Mouse (Mus musculus) retina, adult 2 months (tissue): ENCODE data around the gene Pfkfb4.

ENCODE experiments used
- DNase-seq: peaks from one replicate; pipeline ENCODE4 v3.0.0-alpha.2; 2012; ENCODE audit warnings: low read depth, low spot score

The Pfkfb4 gene

GRCm38 (mm10) chr9:109058006-109058765, 66.6 kb downstream of the Pfkfb4 start:
- no peak for DNase-seq

- DNase-seq, result no peak
Measured at GRCm38 (mm10) chr9:109059136-109059903, 67.7 kb downstream of the Pfkfb4 start, which contains the start of gene Trex1. Gene Trex1, minus strand, starts transcription at chr9:109059734.

GRCm38 (mm10) chr9:109060184-109060897, 68.8 kb downstream of the Pfkfb4 start:
- DNase-seq, result no peak

DNA sequence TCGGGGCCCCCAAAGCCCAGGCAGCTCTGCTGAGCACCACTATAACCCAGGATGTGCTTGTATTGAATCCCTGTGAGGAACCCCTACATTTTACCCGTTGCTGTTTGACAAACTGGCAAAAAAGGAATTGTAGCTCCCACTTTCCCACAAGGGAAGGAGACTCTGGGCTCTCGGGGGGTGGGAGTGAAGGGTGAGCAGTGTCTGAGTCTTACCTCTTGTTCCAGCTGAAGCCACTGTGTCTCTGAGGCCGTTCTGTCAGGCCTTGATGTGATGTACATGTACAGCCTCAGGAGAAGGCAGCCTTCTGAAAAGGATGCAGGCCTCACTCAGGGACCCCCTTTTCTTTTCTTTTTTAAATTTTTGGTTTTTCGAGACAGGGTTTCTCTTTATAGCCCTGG, 69.3 kb downstream of the Pfkfb4 start:
- no peak for DNase-seq

- no peak for DNase-seq
Measured at GRCm38 (mm10) chr9:109068095-109068735, 76.6 kb downstream of the Pfkfb4 start.

GRCm38 (mm10) chr9:109073661-109074573, 82.3 kb downstream of the Pfkfb4 start, which contains the start of gene Atrip:
Gene Atrip, minus strand, starts transcription at chr9:109074124.
- peak; percentile 77 for DNase-seq

DNA sequence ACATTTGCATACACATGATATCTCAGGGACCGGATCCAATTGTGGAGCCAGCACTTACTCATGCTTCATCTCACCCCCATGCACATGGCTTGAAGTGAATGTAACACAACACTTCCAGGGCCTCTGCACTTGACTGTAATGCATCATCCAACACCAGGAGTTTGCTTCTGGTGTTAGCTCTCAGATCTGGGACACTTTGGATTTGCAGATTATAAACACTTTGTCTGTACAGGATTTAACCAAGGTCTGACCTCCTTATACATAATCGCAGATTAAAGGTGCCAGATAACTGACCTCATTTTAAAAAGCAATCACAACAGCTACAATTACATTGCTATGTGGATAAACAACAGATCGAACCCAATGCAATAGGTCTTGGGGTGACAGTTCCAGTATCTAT, 88.9 kb downstream of the Pfkfb4 start:
- peak; percentile 83 for DNase-seq

- DNase-seq, result no peak
Measured at GRCm38 (mm10) chr9:109081749-109082123, 90.2 kb downstream of the Pfkfb4 start.
